Mouse (Mus musculus) activated CD4-positive, CD25-positive, alpha-beta regulatory T cell, adult 4 months (primary cell): ENCODE results near the gene Slc7a10. TPM values are rescaled to one million over a fixed set of nuclear protein-coding genes. Genes with fewer than 3 reads are reported as not detected.

ENCODE experiments used
- polyA plus RNA-seq, 2 experiments: library from polyadenylated mRNA; unstranded; fragments of 100-300 nt; shearing (Covaris generic); gene quantifications; one replicate each; pipeline ENCODE4 v1.2.1; 2017

Slc7a10 gene
- polyA plus RNA-seq, 2 experiments from 2014 or later: 1.0 to 3.2 TPM

Other genes with a start within 250 kb of the Slc7a10 start
- 1 to 10 TPM; 7.8 to 8.6 TPM for gene Cebpg, start 129.8 kb upstream of the Slc7a10 start, polyA plus RNA-seq
- 1 to 10 TPM in 1 of 2 experiments, under 1 TPM in 1; 0.81 to 1.2 TPM for gene Cebpa, start 67.1 kb upstream of the Slc7a10 start, polyA plus RNA-seq
- gene Lrp3, start 29.1 kb downstream of the Slc7a10 start, polyA plus RNA-seq: under 1 TPM in 1 of 2 experiments, not detected in 1; 0.85 TPM
- 10 to 100 TPM; 20.9 to 25.5 TPM for gene Gpatch1, start 132.1 kb downstream of the Slc7a10 start, polyA plus RNA-seq
- under 1 TPM; 0.29 to 0.36 TPM for gene Rhpn2, start 147.8 kb downstream of the Slc7a10 start, polyA plus RNA-seq
- gene Faap24, start 210.5 kb downstream of the Slc7a10 start, polyA plus RNA-seq: 10 to 100 TPM; 28.4 to 33.7 TPM
- gene Cep89, start 210.7 kb downstream of the Slc7a10 start, polyA plus RNA-seq: 10 to 100 TPM; 11.8 to 15.1 TPM